Mouse (Mus musculus) liver, embryonic 14.5 days (tissue): ENCODE data around the gene Csmd2. TPM values are rescaled to one million over a fixed set of nuclear protein-coding genes. Genes with fewer than 3 reads are reported as not detected.

ENCODE experiments used
- ATAC-seq: fragments of 200-750 bp; cut with Nextera tagmentation; 2 replicates; pipeline ENCODE4 v1.8.0; 2017; ENCODE audit warnings: moderate number of reproducible peaks, mild to moderate bottlenecking, moderate library complexity; ENCODE audit not compliant: insufficient read depth
- DNase-seq, 3 experiments: peaks; one replicate each; pipeline ENCODE4 v3.0.0-alpha.2; 2012 to 2013; ENCODE audit warnings: low read depth in 3 of 3, low spot score in 3 of 3
- H3K27ac ChIP-seq: fragments of 300-500 bp; sonication (generic); 2 replicates; pipeline ENCODE4 v1.5.1; 2014; ENCODE audit warnings: moderate library complexity, mild to moderate bottlenecking, control low read depth, inconsistent platforms
- H3K27me3 ChIP-seq: fragments of 300-500 bp; sonication (generic); 2 replicates; pipeline ENCODE4 v1.6.1; 2014; ENCODE audit warnings: mild to moderate bottlenecking, low read length, moderate library complexity; ENCODE audit not compliant: control insufficient read depth, insufficient read depth
- H3K36me3 ChIP-seq: fragments of 300-500 bp; sonication (generic); replicated peaks from 2 replicates; pipeline ENCODE4 v1.6.1; 2014; ENCODE audit warnings: low read depth; ENCODE audit not compliant: control insufficient read depth, insufficient read depth
- H3K4me1 ChIP-seq, 2 experiments: fragments of 200-500 bp in 1 of 2; fragments of 300-500 bp in 1 of 2; sonication (generic) in 1 of 2; replicated peaks; 2 replicates each; pipeline ENCODE4 v1.6.1; 2012 to 2014; ENCODE audit warnings: antibody characterized with exemption in 1 of 2, inconsistent platforms in 1 of 2, low read length in 1 of 2; ENCODE audit not compliant: control insufficient read depth in 2 of 2, insufficient read depth in 2 of 2
- H3K4me2 ChIP-seq: fragments of 300-500 bp; sonication (generic); 2 replicates; pipeline ENCODE4 v1.6.1; 2014; ENCODE audit warnings: low read depth, mild to moderate bottlenecking, control low read depth, moderate library complexity
- H3K4me3 ChIP-seq, 2 experiments: fragments of 200-500 bp in 1 of 2; fragments of 300-500 bp in 1 of 2; sonication (generic) in 1 of 2; 2 replicates each; pipeline ENCODE4 v1.5.1; 2012 to 2014; ENCODE audit warnings: low read depth in 2 of 2, low read length in 2 of 2, mild to moderate bottlenecking in 2 of 2, control low read depth in 1 of 2, inconsistent platforms in 1 of 2, moderate library complexity in 1 of 2; ENCODE audit not compliant: insufficient read depth in 1 of 2
- H3K9ac ChIP-seq: fragments of 300-500 bp; sonication (generic); replicated peaks from 2 replicates; pipeline ENCODE4 v1.6.1; 2014; ENCODE audit warnings: mild to moderate bottlenecking, control low read depth, moderate library complexity
- H3K9me3 ChIP-seq: fragments of 300-500 bp; sonication (generic); 2 replicates; pipeline ENCODE4 v1.6.1; 2016; ENCODE audit warnings: low read length, mixed read lengths; ENCODE audit not compliant: control insufficient read depth
- CTCF ChIP-seq: IDR thresholded peaks from 2 replicates; pipeline ENCODE4 v1.5.1; 2016; ENCODE audit warnings: antibody characterized with exemption, low read depth, control low read depth
- EP300 ChIP-seq: IDR thresholded peaks from 2 replicates; pipeline ENCODE4 v1.6.1; 2016; ENCODE audit warnings: antibody characterized with exemption, low read depth
- WGBS: fragments of 180-500 bp; shearing (Covaris S2); extraction: QIAGEN DNeasy Blood & Tissue Kit; methylation state at CpG from one replicate; pipeline ENCODE4 v1.1.7; 2014; ENCODE audit not compliant: insufficient replicate concordance; 5-methylcytosine and 5-hydroxymethylcytosine counted together
- polyA plus RNA-seq, 2 experiments: library from polyadenylated mRNA; depleted of rRNA in 1 of 2; stranded (reverse) in 1 of 2; unstranded in 1 of 2; fragments of >200 nt; fragmentation: Nextera tagmentation in 1 of 2; extraction: Ambion mirVana in 1 of 2; gene quantifications; 2 replicates each; pipeline versions ENCODE4 v1.2.1 to v1.2.3; 2012 to 2014

The Csmd2 gene
- polyA plus RNA-seq, 2 experiments: 0.01 TPM; not detected in 1

- ATAC-seq (no peak), DNase-seq (no peak)
- no peak overlapping the region for H3K4me3 ChIP-seq
- H3K4me1 ChIP-seq: no peaks in the 10 kb centered on the region
- 42% methylated on average over 2 of the region's 2 CpGs for WGBS
- TF ChIP-seq EP300 (no peak), CTCF (no peak)
- no peaks in the 10 kb centered on the region for H3K27me3 ChIP-seq
- no peaks in the 10 kb centered on the region for H3K36me3 ChIP-seq
- H3K9me3 ChIP-seq: no peaks in the 10 kb centered on the region
- H3K4me2 ChIP-seq: no peak overlapping the region
- no peak overlapping the region for H3K9ac ChIP-seq
- H3K27ac ChIP-seq: no peak overlapping the region
Observed at GRCm38 (mm10) chr4:128425339-128425738, 437.7 kb downstream of the Csmd2 start.

GRCm38 (mm10) chr4:128427261-128428030 is 439.8 kb downstream of the Csmd2 start:
- no peak for ATAC-seq
- Histone ChIP-seq H3K4me3 (no peak overlapping the region), H3K4me1 (no peaks in the 10 kb centered on the region), H3K9ac (no peak overlapping the region), H3K4me2 (no peak overlapping the region), H3K27me3 (no peaks in the 10 kb centered on the region), H3K9me3 (no peaks in the 10 kb centered on the region), H3K27ac (no peak overlapping the region), H3K36me3 (no peaks in the 10 kb centered on the region)
- TF ChIP-seq CTCF: no peak
- WGBS: 71% methylated on average over 14 of the region's 14 CpGs
- no peak for DNase-seq

GRCm38 (mm10) chr4:128428303-128429107 is 440.8 kb downstream of the Csmd2 start:
- Histone ChIP-seq H3K27ac (no peak overlapping the region), H3K4me2 (no peak overlapping the region), H3K27me3 (no peaks in the 10 kb centered on the region), H3K36me3 (no peaks in the 10 kb centered on the region), H3K4me1 (no peaks in the 10 kb centered on the region), H3K9ac (no peak overlapping the region), H3K4me3 (no peak overlapping the region), H3K9me3 (no peaks in the 10 kb centered on the region)
- DNase-seq (no peak), ATAC-seq (no peak)
- no peak for TF ChIP-seq EP300
- no peak for TF ChIP-seq CTCF
- 57% methylated on average over 18 of the region's 18 CpGs for WGBS

GRCm38 (mm10) chr4:128429591-128429990 is 441.9 kb downstream of the Csmd2 start:
- Histone ChIP-seq H3K4me3 (no peak overlapping the region), H3K27ac (no peak overlapping the region), H3K4me1 (no peaks in the 10 kb centered on the region), H3K36me3 (no peaks in the 10 kb centered on the region), H3K9ac (no peak overlapping the region), H3K4me2 (no peak overlapping the region), H3K9me3 (no peaks in the 10 kb centered on the region), H3K27me3 (no peaks in the 10 kb centered on the region)
- ATAC-seq (no peak), DNase-seq (no peak)
- 64% methylated on average over 8 of the region's 8 CpGs for WGBS
- TF ChIP-seq EP300 (no peak), CTCF (no peak)

GRCm38 (mm10) chr4:128440550-128440949 is 452.9 kb downstream of the Csmd2 start:
- ATAC-seq: no peak
- TF ChIP-seq CTCF (no peak), EP300 (no peak)
- Histone ChIP-seq H3K27ac (no peak overlapping the region), H3K36me3 (no peaks in the 10 kb centered on the region), H3K4me1 (0 out of 4 replicates have a peak, but pooled peaks cover 0 to 2% of the 10 kb centered on the region in 2 experiments), H3K4me2 (no peak overlapping the region), H3K9ac (no peak overlapping the region), H3K9me3 (no peaks in the 10 kb centered on the region), H3K4me3 (no peak overlapping the region), H3K27me3 (no peaks in the 10 kb centered on the region)
- no peak for DNase-seq
- WGBS: 68% methylated on average over 6 of the region's 6 CpGs
